Mouse (Mus musculus) spleen, adult 18-20 months (tissue): ENCODE results near the gene Trmt112.

Experiments
- DNase-seq, 2 experiments: peaks; one replicate each; pipeline ENCODE4 v3.0.0; 2022; ENCODE audit warnings: mixed read lengths in 2 of 2

The Trmt112 gene

GRCm38 (mm10) chr19:6926559-6927255 lies 17.2 kb downstream of the Trmt112 start:
- no peak for DNase-seq

GRCm38 (mm10) chr19:6928080-6928479 lies 18.6 kb downstream of the Trmt112 start:
- DNase-seq: no peak

GRCm38 (mm10) chr19:6931002-6931401 lies 21.5 kb downstream of the Trmt112 start:
- DNase-seq: no peak

- no peak for DNase-seq
These were observed 22.5 kb downstream of the Trmt112 start for GRCm38 (mm10) chr19:6932018-6932417.

GRCm38 (mm10) chr19:6933102-6933435 lies 23.6 kb downstream of the Trmt112 start:
- DNase-seq: no peak

- DNase-seq: no peak
These were observed 24.1 kb downstream of the Trmt112 start for GRCm38 (mm10) chr19:6933436-6934194.

GRCm38 (mm10) chr19:6934195-6934977 lies 24.9 kb downstream of the Trmt112 start, which contains the start of gene Kcnk4:
Gene Kcnk4 (minus strand): TSS chr19:6934515.
- no peak for DNase-seq

GRCm38 (mm10) chr19:6936299-6936698 lies 26.8 kb downstream of the Trmt112 start:
- no peak for DNase-seq

GRCm38 (mm10) chr19:6937541-6938465 lies 28.3 kb downstream of the Trmt112 start:
- DNase-seq: no peak

GRCm38 (mm10) chr19:6939106-6940002 lies 29.9 kb downstream of the Trmt112 start:
- DNase-seq: no peak

- DNase-seq: no peak
These were observed 31.2 kb downstream of the Trmt112 start for GRCm38 (mm10) chr19:6940396-6941351.

- peak; percentile 88 to 94 for DNase-seq
These were observed 32.1 kb downstream of the Trmt112 start, which contains the start of gene Bad for GRCm38 (mm10) chr19:6941372-6942248. Gene Bad (plus strand): TSS chr19:6941861.

- DNase-seq: peak; percentile 91
These were observed 32.8 kb downstream of the Trmt112 start, which contains the start of gene Gpr137 for GRCm38 (mm10) chr19:6942249-6942691. Gene Gpr137 (minus strand): TSS chr19:6942480.

- DNase-seq: no peak
These were observed 33.3 kb downstream of the Trmt112 start for GRCm38 (mm10) chr19:6942764-6943163.

GRCm38 (mm10) chr19:6943709-6944108 lies 34.2 kb downstream of the Trmt112 start:
- DNase-seq: no peak

GRCm38 (mm10) chr19:6947742-6948141 lies 38.2 kb downstream of the Trmt112 start:
- no peak for DNase-seq

GRCm38 (mm10) chr19:6948186-6948585 lies 38.7 kb downstream of the Trmt112 start:
- DNase-seq: no peak

GRCm38 (mm10) chr19:6949532-6949931 lies 40.0 kb downstream of the Trmt112 start:
- no peak for DNase-seq

GRCm38 (mm10) chr19:6949951-6950350 lies 40.5 kb downstream of the Trmt112 start:
- DNase-seq: no peak
